Mouse (Mus musculus) kidney, embryonic 14.5 days (tissue): Measurements from ENCODE around the gene Cox14. TPM values are rescaled to one million over a fixed set of nuclear protein-coding genes. Genes with fewer than 3 reads are reported as not detected.

Experiments used
- ATAC-seq: fragments of 200-750 bp; cut with Nextera tagmentation; 2 replicates; pipeline ENCODE4 v1.8.0; 2017; ENCODE audit warnings: moderate number of reproducible peaks, mild to moderate bottlenecking, moderate TSS enrichment, moderate library complexity; ENCODE audit not compliant: low FRiP score, low TSS enrichment
- H3K27ac ChIP-seq: fragments of 300-500 bp; sonication (generic); 2 replicates; pipeline ENCODE4 v1.5.1; 2014; ENCODE audit warnings: low read depth, mild to moderate bottlenecking, low read length, moderate library complexity, mixed read lengths
- H3K27me3 ChIP-seq: fragments of 300-500 bp; sonication (generic); 2 replicates; pipeline ENCODE4 v1.6.1; 2014; ENCODE audit warnings: mild to moderate bottlenecking, low read length; ENCODE audit not compliant: control insufficient read depth, insufficient read depth
- H3K36me3 ChIP-seq: fragments of 300-500 bp; sonication (generic); 2 replicates; pipeline ENCODE4 v1.6.1; 2014; ENCODE audit warnings: low read length, mixed read lengths; ENCODE audit not compliant: control insufficient read depth, insufficient read depth
- H3K4me1 ChIP-seq: fragments of 300-500 bp; sonication (generic); 2 replicates; pipeline ENCODE4 v1.6.1; 2014; ENCODE audit warnings: low read length, mixed read lengths; ENCODE audit not compliant: control insufficient read depth, insufficient read depth
- H3K4me2 ChIP-seq: fragments of 300-500 bp; sonication (generic); replicated peaks from 2 replicates; pipeline ENCODE4 v1.6.1; 2014; ENCODE audit warnings: low read depth, mild to moderate bottlenecking, low read length
- H3K4me3 ChIP-seq: fragments of 300-500 bp; sonication (generic); 2 replicates; pipeline ENCODE4 v1.5.1; 2014; ENCODE audit warnings: mild to moderate bottlenecking, low read length
- H3K9ac ChIP-seq: fragments of 300-500 bp; sonication (generic); 2 replicates; pipeline ENCODE4 v1.6.1; 2014; ENCODE audit warnings: low read depth, mild to moderate bottlenecking, low read length, moderate library complexity
- H3K9me3 ChIP-seq: fragments of 300-500 bp; sonication (generic); 2 replicates; pipeline ENCODE4 v1.6.1; 2016; ENCODE audit warnings: low read length; ENCODE audit not compliant: control insufficient read depth
- WGBS: fragments of 180-500 bp; shearing (Covaris S2); extraction: QIAGEN DNeasy Blood & Tissue Kit; methylation state at CpG from one replicate; pipeline ENCODE4 v1.1.7; 2014; 5-methylcytosine and 5-hydroxymethylcytosine counted together
- polyA plus RNA-seq: library from polyadenylated mRNA; unstranded; fragments of >200 nt; fragmentation: Nextera tagmentation; extraction: Ambion mirVana; gene quantifications from 2 replicates; pipeline ENCODE4 v1.2.1, GENCODE M21; 2014

The Cox14 gene
- polyA plus RNA-seq, 1 experiment from 2014 or later, result 184 TPM

DNA sequence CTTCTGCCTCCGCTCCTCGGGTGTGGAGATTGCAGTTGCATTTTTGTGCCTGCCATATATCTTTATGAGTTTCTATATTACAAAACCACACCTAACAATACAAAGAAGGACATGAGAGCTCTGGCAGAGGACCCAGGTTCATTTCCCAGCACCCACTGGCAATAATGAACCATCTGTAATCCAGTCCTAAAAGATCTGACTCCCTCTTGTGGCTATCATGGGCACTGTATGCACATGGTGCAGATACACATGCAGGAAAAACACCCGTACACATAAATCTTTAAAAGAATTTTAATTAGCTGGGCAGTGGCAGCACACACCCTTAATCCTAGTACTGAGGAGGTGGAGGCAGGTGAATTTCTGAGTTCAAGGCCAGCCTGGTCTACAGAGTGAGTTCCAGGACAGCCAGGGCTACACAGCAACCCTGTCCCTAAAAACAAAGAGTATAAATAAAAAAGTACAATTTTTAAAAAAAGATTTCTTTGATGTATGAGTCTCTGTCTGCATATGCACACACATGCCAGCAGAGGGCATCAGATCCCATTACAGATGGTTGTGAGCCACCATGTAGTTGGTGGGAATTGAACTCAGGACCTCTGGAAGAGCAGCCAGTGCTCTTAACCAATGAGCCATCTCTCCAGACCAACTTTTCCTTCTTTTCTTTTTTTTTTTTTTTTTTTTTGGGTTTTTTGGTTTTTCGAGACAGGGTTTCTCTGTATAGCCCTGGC is 3.8 kb downstream of the Cox14 start:
- Histone ChIP-seq H3K27ac (no peak overlapping the region), H3K4me1 (peaks cover 13% of the 10 kb centered on the region; the same call in 1 of the 2 replicates), H3K9ac (no peak overlapping the region), H3K36me3 (peaks cover 23% of the 10 kb centered on the region), H3K4me2 (no peak overlapping the region), H3K9me3 (no peaks in the 10 kb centered on the region), H3K27me3 (no peaks in the 10 kb centered on the region), H3K4me3 (no peak overlapping the region)
- ATAC-seq, result no peak
- 95% methylated on average over 3 of the region's 4 CpGs for WGBS

DNA sequence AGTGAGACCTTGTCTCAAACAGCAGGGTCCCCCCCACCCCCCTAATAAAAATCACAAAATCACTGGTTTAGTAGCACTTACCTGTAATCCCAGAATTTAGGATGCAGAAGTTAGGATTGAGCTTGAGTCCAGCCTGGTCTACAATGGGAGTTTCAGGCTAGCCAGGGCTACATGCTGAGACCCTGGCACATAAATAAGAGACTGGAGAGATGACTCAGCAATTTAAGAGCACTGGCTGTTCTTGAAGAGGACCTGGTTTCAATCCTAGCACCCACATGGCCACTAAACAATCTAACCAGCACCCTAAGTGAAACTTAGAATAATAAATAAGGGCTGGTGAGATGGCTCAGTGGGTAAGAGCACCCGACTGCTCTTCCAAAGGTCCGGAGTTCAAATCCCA is 5.7 kb downstream of the Cox14 start:
- Histone ChIP-seq H3K36me3 (peaks cover 33% of the 10 kb centered on the region), H3K27ac (no peak overlapping the region), H3K27me3 (no peaks in the 10 kb centered on the region), H3K4me3 (no peak overlapping the region), H3K9me3 (no peaks in the 10 kb centered on the region), H3K4me2 (no peak overlapping the region), H3K9ac (no peak overlapping the region), H3K4me1 (peaks cover 5% of the 10 kb centered on the region; the same call in 1 of the 2 replicates)
- no peak for ATAC-seq
- WGBS, result 100% methylated on average over 2 of the region's 2 CpGs

DNA sequence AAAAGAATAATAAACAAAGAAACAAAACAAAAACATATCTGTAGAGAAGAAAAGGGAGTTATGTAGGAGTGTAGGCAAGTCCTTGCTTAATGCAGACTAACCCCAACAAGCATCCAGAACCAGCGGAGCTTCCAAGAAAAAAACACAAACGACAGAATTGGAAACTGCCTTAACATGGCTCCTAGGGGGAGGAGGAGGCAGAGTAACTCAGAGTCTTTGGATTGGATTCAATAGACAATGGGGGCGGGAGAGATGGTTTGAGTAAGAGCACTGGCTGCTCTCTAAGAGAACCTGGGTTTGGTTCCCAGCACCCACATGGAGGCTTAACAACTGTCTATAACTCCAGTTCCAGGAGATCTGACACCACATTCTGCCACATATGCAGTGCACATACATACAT is 6.3 kb downstream of the Cox14 start:
- Histone ChIP-seq H3K4me3 (no peak overlapping the region), H3K4me2 (no peak overlapping the region), H3K27ac (no peak overlapping the region), H3K27me3 (no peaks in the 10 kb centered on the region), H3K4me1 (peaks cover 1% of the 10 kb centered on the region; the same call in 1 of the 2 replicates), H3K36me3 (peaks cover 38% of the 10 kb centered on the region), H3K9me3 (no peaks in the 10 kb centered on the region), H3K9ac (no peak overlapping the region)
- no peak for ATAC-seq
- 95% methylated on average over 3 of the region's 3 CpGs for WGBS

DNA sequence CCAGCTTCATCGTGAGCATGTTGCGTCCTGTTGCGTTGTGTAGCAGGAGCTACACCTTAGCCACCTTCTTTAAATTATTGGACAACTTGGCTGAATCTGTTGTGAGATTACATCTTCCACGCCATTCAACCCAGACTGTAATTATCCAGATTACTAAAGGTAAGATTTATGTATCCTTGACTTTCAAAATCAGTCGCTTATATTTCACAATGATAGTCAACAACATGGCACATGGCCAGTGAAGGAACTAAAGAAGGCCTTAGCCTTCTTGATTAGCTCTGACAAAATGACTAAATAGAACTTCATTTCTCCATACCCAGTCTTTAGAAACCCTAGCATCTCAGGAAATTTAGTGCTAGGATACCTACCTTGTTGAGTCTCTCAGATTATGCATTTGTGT is 7.8 kb downstream of the Cox14 start:
- 94% methylated on average over 5 of the region's 5 CpGs for WGBS
- Histone ChIP-seq H3K4me1 (no peaks in the 10 kb centered on the region), H3K9me3 (no peaks in the 10 kb centered on the region), H3K27ac (no peak overlapping the region), H3K27me3 (no peaks in the 10 kb centered on the region), H3K4me2 (no peak overlapping the region), H3K36me3 (peaks cover 42% of the 10 kb centered on the region), H3K9ac (no peak overlapping the region), H3K4me3 (no peak overlapping the region)
- no peak for ATAC-seq

DNA sequence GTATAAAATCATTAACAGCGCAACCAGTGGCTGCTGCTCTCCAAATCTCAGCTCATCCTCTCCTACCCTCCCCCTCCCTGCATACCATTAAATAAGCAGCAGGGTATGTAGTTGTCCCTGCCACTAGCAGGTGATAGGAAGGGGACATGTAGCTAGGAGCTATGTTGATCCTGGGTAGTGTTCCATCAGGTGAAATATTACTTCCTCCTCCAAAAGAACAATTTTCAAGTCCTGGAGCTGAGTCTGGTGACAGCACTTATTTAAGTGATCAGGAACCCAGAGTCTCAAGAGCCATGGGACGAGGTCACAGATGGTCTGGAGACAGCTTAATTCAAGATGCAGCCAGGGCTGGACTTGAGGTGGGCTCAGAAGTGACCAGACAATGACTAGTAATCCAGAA is 10.2 kb downstream of the Cox14 start:
- no peak overlapping the region for H3K9ac ChIP-seq
- H3K36me3 ChIP-seq, result peaks cover 55% of the 10 kb centered on the region
- ATAC-seq, result no peak
- H3K4me3 ChIP-seq, result no peak overlapping the region
- 92% methylated on average over 2 of the region's 2 CpGs for WGBS
- H3K4me2 ChIP-seq, result no peak overlapping the region
- no peaks in the 10 kb centered on the region for H3K9me3 ChIP-seq
- no peaks in the 10 kb centered on the region for H3K27me3 ChIP-seq
- H3K4me1 ChIP-seq, result no peaks in the 10 kb centered on the region
- H3K27ac ChIP-seq, result no peak overlapping the region

DNA sequence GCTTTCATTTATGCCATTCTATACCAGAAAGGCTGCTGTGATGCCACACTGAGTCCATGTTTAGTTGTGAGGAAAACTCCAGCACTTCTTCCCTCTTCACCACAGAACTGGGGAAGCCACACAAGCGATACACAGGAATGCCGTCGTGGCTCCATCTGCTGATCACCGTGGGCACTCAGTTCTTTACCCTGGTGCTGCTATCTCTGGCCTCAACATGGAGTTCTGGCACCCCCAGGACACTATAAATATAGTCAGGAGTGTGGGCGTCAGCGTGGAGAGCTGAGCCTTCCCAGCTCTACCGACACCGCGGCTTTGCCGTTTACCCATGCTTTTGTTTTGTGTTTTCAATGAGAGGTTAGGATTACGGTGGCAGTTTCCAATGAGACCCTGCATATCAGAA is 11.3 kb downstream of the Cox14 start:
- H3K9me3 ChIP-seq, result no peaks in the 10 kb centered on the region
- no peaks in the 10 kb centered on the region for H3K27me3 ChIP-seq
- no peak for ATAC-seq
- 92% methylated on average over 11 of the region's 11 CpGs for WGBS
- no peak overlapping the region for H3K27ac ChIP-seq
- H3K36me3 ChIP-seq, result peaks cover 63% of the 10 kb centered on the region
- no peak overlapping the region for H3K9ac ChIP-seq
- H3K4me3 ChIP-seq, result no peak overlapping the region
- H3K4me2 ChIP-seq, result no peak overlapping the region
- no peaks in the 10 kb centered on the region for H3K4me1 ChIP-seq

DNA sequence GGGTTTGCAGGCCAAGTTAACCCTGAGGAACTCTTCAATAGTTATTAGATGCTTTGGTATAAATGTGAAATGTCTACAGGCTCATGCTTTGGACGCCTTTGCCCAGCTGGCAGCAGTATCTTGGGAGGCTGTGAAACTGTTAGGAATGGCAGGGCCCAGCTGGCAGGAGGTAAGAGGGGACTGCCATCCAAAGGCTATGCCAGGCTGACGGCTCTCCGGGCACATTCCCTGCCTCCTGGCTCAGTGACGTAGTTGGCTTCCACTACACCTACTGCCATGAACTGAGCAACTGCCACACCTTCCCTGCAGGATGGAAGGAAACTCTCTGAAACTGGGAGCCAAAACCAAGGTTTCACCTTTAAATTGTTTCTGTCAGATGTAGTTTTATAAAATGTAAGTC is 14.8 kb downstream of the Cox14 start:
- peaks cover 70% of the 10 kb centered on the region for H3K36me3 ChIP-seq
- WGBS, result 91% methylated on average over 4 of the region's 4 CpGs
- H3K27ac ChIP-seq, result no peak overlapping the region

DNA sequence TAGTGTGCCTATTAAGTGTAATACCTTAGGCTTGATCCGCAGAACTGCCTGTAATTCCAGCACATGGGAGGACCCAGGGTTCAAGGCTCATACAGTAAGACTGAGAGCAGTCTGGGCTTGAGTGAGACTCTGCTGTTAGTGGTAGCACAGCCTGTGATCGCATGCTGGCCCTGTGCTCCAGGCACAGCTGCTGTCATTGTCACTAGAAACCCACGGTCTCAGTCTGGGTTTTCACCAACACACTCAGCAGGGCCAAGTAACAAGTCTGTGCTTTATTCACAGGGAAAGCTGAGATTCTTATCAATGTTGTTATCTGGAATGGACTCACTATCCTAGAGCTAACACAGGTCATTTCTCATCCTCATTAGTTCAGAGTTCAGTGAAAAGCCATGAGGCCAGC is 28.8 kb downstream of the Cox14 start:
- no peaks in the 10 kb centered on the region for H3K36me3 ChIP-seq

More for the DNA sequence above, 14.8 kb downstream of the Cox14 start:
- no peaks in the 10 kb centered on the region for H3K4me1 ChIP-seq
- H3K4me2 ChIP-seq, result no peak overlapping the region
- H3K9ac ChIP-seq, result no peak overlapping the region
- H3K27me3 ChIP-seq, result no peaks in the 10 kb centered on the region
- ATAC-seq, result no peak
- H3K4me3 ChIP-seq, result no peak overlapping the region
- no peaks in the 10 kb centered on the region for H3K9me3 ChIP-seq

DNA sequence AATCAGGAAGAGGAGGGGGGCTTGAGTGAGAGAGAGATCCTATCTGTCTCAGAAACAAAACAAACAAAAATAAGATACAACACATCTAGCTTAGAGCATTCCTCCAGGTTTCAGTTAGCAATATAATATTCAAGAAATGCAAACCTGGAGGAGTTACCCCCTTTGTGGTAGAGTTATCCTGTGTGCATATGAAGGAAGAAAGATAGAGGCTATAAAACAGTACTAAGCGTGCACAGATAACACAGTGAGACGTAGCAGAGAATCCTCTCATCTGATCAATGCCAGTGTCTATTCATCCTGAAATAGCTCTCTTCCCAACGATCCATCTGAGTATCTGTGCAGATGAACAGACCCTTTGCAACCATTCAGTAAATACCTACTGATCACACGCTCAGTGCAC is 42.0 kb downstream of the Cox14 start:
- Histone ChIP-seq H3K9me3 (no peaks in the 10 kb centered on the region; the same call in 1 of the 2 replicates), H3K27me3 (no peaks in the 10 kb centered on the region), H3K4me3 (no peak overlapping the region), H3K27ac (no peak overlapping the region), H3K9ac (no peak overlapping the region), H3K4me1 (peaks cover 10% of the 10 kb centered on the region), H3K36me3 (peaks cover 2% of the 10 kb centered on the region; the same call in 1 of the 2 replicates), H3K4me2 (no peak overlapping the region)
- WGBS, result 79% methylated on average over 4 of the region's 4 CpGs
- ATAC-seq, result no peak

More for the DNA sequence above, 28.8 kb downstream of the Cox14 start:
- Histone ChIP-seq H3K4me2 (no peak overlapping the region), H3K4me1 (no peaks in the 10 kb centered on the region), H3K9me3 (no peaks in the 10 kb centered on the region), H3K4me3 (no peak overlapping the region), H3K27me3 (no peaks in the 10 kb centered on the region), H3K27ac (no peak overlapping the region), H3K9ac (no peak overlapping the region)
- 62% methylated on average over 3 of the region's 3 CpGs for WGBS
- ATAC-seq, result no peak
